In the genomic region with DNA sequence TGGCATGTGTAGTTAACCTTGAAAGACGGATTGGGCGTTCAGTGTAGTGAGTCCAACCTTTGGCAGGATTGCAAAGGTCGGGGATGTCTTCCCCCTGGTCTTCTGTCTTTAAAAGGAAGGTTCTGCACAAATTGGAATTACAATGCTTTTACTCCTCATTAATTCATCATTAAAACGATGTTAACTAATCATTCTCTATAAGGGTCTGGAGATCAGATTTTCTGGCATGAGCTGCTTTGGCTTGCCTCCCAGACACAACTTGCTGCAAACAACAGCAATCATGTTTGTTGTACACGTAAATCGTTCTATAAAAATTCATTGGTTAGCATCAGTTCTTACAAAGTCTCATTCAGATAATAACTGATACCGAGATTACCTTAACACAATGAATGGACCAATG, we compare ENCODE assay signal across 18 mouse cellular contexts.
"Had no signal": no experiment of that assay in that cellular context is flagged by ENCODE, and none has a peak within 500 bp of the region (broad histone marks: within the 10 kb centered on the region; RNA-seq: fewer than 3 reads in every experiment).

No protein-coding gene starts in this region.

- H3K27me3 ChIP-seq: liver, embryonic 15.5 days; lung, embryonic 15.5 days; megakaryocyte, embryonic 14.5 days; midbrain, embryonic 13.5 days; midbrain, embryonic 15.5 days; neural tube, embryonic 12.5 days; stomach, embryonic 15.5 days had no signal

- H3K9ac ChIP-seq: liver, embryonic 15.5 days; liver, postnatal 0 days; lung, embryonic 15.5 days; midbrain, embryonic 13.5 days; midbrain, embryonic 15.5 days; neural tube, embryonic 12.5 days; stomach, embryonic 15.5 days had no signal

- H3K9me3 ChIP-seq: liver, embryonic 15.5 days; lung, embryonic 15.5 days; megakaryocyte, embryonic 14.5 days; midbrain, embryonic 13.5 days; midbrain, embryonic 15.5 days; neural tube, embryonic 12.5 days; stomach, embryonic 15.5 days had no signal

- H3K36me3 ChIP-seq: liver, embryonic 15.5 days; lung, embryonic 15.5 days; midbrain, embryonic 13.5 days; midbrain, embryonic 15.5 days; neural tube, embryonic 12.5 days; stomach, embryonic 15.5 days had no signal

- H3K4me1 ChIP-seq: liver, embryonic 15.5 days; lung, embryonic 15.5 days; megakaryocyte, embryonic 14.5 days; midbrain, embryonic 13.5 days; midbrain, embryonic 15.5 days; neural tube, embryonic 12.5 days; stomach, embryonic 15.5 days had no signal

- H3K4me2 ChIP-seq: liver, embryonic 15.5 days; lung, embryonic 15.5 days; midbrain, embryonic 11.5 days; midbrain, embryonic 13.5 days; midbrain, embryonic 15.5 days; neural tube, embryonic 12.5 days; stomach, embryonic 15.5 days had no signal

- H3K4me3 ChIP-seq: liver, embryonic 15.5 days; lung, embryonic 15.5 days; megakaryocyte, embryonic 14.5 days; midbrain, embryonic 13.5 days; midbrain, embryonic 15.5 days; neural tube, embryonic 12.5 days; stomach, embryonic 15.5 days had no signal

- ATAC-seq: liver, postnatal 0 days; lung, postnatal 0 days; midbrain, embryonic 13.5 days; midbrain, embryonic 15.5 days had no signal

- DNase-seq: liver, postnatal 0 days; lung, postnatal 14 days; lung, postnatal 36 days; right cerebral cortex, postnatal 14 days; thymus, adult 2 months; thymus, postnatal 25 days; thymus, postnatal 4 days had no signal

- H3K27ac ChIP-seq: liver, embryonic 15.5 days; lung, embryonic 15.5 days; macrophage; midbrain, embryonic 13.5 days; midbrain, embryonic 15.5 days; neural tube, embryonic 12.5 days; stomach, embryonic 15.5 days; stomach, postnatal 0 days had no signal
